Mouse (Mus musculus) MEL (cell line): ENCODE measurements at regions not wholly inside any gene's neighbourhood (a gene's known extent, or its start where the extent isn't known, plus 50 kb on each side); places are given as distances from the start of the nearest gene placed in this dataset.

Experiments
- DNase-seq: peaks from one replicate; pipeline ENCODE4 v3.0.0; 2011; ENCODE audit warnings: low read depth, low spot score
- H3K27ac ChIP-seq: 2 replicates; pipeline ENCODE4 v1.5.1; 2012; ENCODE audit warnings: low read depth, mild to moderate bottlenecking, control low read depth, low read length, moderate library complexity; ENCODE audit not compliant: control insufficient read depth
- H3K27me3 ChIP-seq, 2 experiments: fragments of 150-350 bp in 1 of 2; sonication (generic) in 1 of 2; 2 replicates each; pipeline ENCODE4 v1.6.1; 2012; ENCODE audit warnings: low read length in 2 of 2, mild to moderate bottlenecking in 2 of 2, improper control_type of control experiment in 1 of 2, moderate library complexity in 1 of 2; ENCODE audit not compliant: insufficient read depth in 2 of 2, control insufficient read depth in 1 of 2
- H3K36me3 ChIP-seq, 2 experiments: 2 replicates each; pipeline ENCODE4 v1.6.1; 2012 to 2014; ENCODE audit warnings: low read length in 2 of 2, improper control_type of control experiment in 1 of 2, inconsistent platforms in 1 of 2, mild to moderate bottlenecking in 1 of 2; ENCODE audit not compliant: insufficient read depth in 2 of 2, control insufficient read depth in 1 of 2
- H3K4me1 ChIP-seq, 2 experiments: fragments of 150-350 bp in 1 of 2; sonication (generic) in 1 of 2; 2 replicates each; pipeline ENCODE4 v1.6.1; 2012; ENCODE audit warnings: low read length in 2 of 2, improper control_type of control experiment in 1 of 2, mild to moderate bottlenecking in 1 of 2; ENCODE audit not compliant: insufficient read depth in 2 of 2, control insufficient read depth in 1 of 2
- H3K4me3 ChIP-seq, 2 experiments: fragments of 150-350 bp in 1 of 2; sonication (generic) in 1 of 2; 2 replicates each; pipeline ENCODE4 v1.5.1; 2012; ENCODE audit warnings: low read depth in 2 of 2, low read length in 2 of 2, mild to moderate bottlenecking in 2 of 2, moderate library complexity in 2 of 2, control low read depth in 1 of 2, improper control_type of control experiment in 1 of 2; ENCODE audit not compliant: control insufficient read depth in 1 of 2, insufficient read depth in 1 of 2
- H3K79me2 ChIP-seq: 2 replicates; pipeline ENCODE4 v1.6.1; 2012; ENCODE audit warnings: mild to moderate bottlenecking, low read length, moderate library complexity; ENCODE audit not compliant: control insufficient read depth, poor library complexity, insufficient read depth
- H3K9ac ChIP-seq: 2 replicates; pipeline ENCODE4 v1.6.1; 2012; ENCODE audit warnings: low read depth, mild to moderate bottlenecking, control low read depth, low read length, moderate library complexity; ENCODE audit not compliant: control insufficient read depth, poor library complexity, severe bottlenecking
- H3K9me3 ChIP-seq: fragments of 150-350 bp; sonication (generic); replicated peaks from 2 replicates; pipeline ENCODE4 v1.6.1; 2012; ENCODE audit warnings: mild to moderate bottlenecking, low read length, improper control_type of control experiment, moderate library complexity; ENCODE audit not compliant: insufficient read depth
- BHLHE40 ChIP-seq: IDR thresholded peaks from 2 replicates; pipeline ENCODE4 v1.6.1; 2012; ENCODE audit warnings: low read depth, mild to moderate bottlenecking, inconsistent platforms, low read length, improper control_type of control experiment, borderline replicate concordance
- CTCF ChIP-seq, 3 experiments: IDR thresholded peaks in 2 of 3; conservative IDR thresholded peaks in 1 of 3; 2 replicates each; pipeline ENCODE4 v1.5.1; 2011 to 2012; ENCODE audit warnings: low read length in 3 of 3, low read depth in 2 of 3, mild to moderate bottlenecking in 2 of 3, improper control_type of control experiment in 1 of 3, inconsistent platforms in 1 of 3, mixed read lengths in 1 of 3, moderate library complexity in 1 of 3; ENCODE audit not compliant: control insufficient read depth in 1 of 3, insufficient read depth in 1 of 3, poor library complexity in 1 of 3, severe bottlenecking in 1 of 3
- GATA1 ChIP-seq: IDR thresholded peaks from 2 replicates; pipeline ENCODE4 v1.6.1; 2011; ENCODE audit warnings: low read depth, low read length, improper control_type of control experiment
- RAD21 ChIP-seq: IDR thresholded peaks from 2 replicates; pipeline ENCODE4 v1.6.1; 2011; ENCODE audit warnings: mild to moderate bottlenecking, low read depth, low read length, improper control_type of control experiment
- UBTF ChIP-seq: IDR thresholded peaks from 2 replicates; pipeline ENCODE4 v1.6.1; 2012; ENCODE audit warnings: low read depth, mild to moderate bottlenecking, inconsistent platforms, low read length, improper control_type of control experiment, moderate library complexity, borderline replicate concordance; ENCODE audit not compliant: insufficient read depth

- no peaks in the 10 kb centered on the region for H3K9me3 ChIP-seq
- DNase-seq = no peak
- no peaks in the 10 kb centered on the region for H3K27me3 ChIP-seq
- no peaks in the 10 kb centered on the region for H3K4me1 ChIP-seq
- no peaks in the 10 kb centered on the region for H3K79me2 ChIP-seq
- no peak overlapping the region for H3K9ac ChIP-seq
- TF ChIP-seq GATA1 = no peak
- no peak overlapping the region for H3K27ac ChIP-seq
- H3K4me3 ChIP-seq = no peak overlapping the region
- no peaks in the 10 kb centered on the region for H3K36me3 ChIP-seq
Measured at GRCm38 (mm10) chr6:71069229-71069628, 75.0 kb downstream of the Thnsl2 start.

DNA sequence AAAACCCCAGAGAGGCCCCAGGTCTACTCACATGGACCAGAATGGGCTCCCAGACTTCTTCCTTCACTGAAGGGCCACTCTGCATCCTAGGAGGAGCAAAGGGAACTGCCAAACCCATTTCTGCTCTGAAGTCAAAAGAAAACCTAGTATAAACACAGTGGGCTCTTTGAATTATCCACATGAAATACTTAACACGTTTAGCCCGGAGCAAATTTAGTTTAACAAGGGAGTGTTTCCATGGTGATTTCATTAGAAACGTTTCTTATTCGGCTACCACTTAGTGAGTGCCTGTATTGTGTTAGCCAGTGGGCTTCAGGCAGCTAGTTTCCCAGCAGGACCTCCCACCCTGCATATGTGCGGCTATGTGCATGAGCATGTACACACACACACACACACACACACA, 69.4 kb downstream of the Thnsl2 start:
- Histone ChIP-seq H3K27me3 (no peaks in the 10 kb centered on the region; a peak in 1 of 4 replicates), H3K79me2 (no peaks in the 10 kb centered on the region), H3K9me3 (no peaks in the 10 kb centered on the region), H3K4me3 (no peak overlapping the region), H3K27ac (no peak overlapping the region), H3K36me3 (no peaks in the 10 kb centered on the region), H3K9ac (no peak overlapping the region), H3K4me1 (no peaks in the 10 kb centered on the region)
- no peak for DNase-seq
- TF ChIP-seq RAD21 (no peak), BHLHE40 (no peak), CTCF (IDR thresholded peaks at IDR 0.05 in 2 of 3, conservative IDR thresholded peaks at IDR 0.05 in 1 of 3; ENCODE audit: control insufficient read depth in 1 of 3, insufficient read depth in 1 of 3, low read depth in 2 of 3, low read length in 3 of 3, poor library complexity in 1 of 3, severe bottlenecking in 1 of 3) (no peak), UBTF (no peak)
